Mouse (Mus musculus) embryonic facial prominence, embryonic 11.5 days (tissue): Measurements from ENCODE around the gene Tagap. TPM values are rescaled to one million over a fixed set of nuclear protein-coding genes. Genes with fewer than 3 reads are reported as not detected.

Experiments
- ATAC-seq: fragments of 200-750 bp; cut with Nextera tagmentation; replicated peaks from 2 replicates; pipeline ENCODE4 v1.8.0; 2017; ENCODE audit warnings: low read depth; ENCODE audit not compliant: insufficient number of reproducible peaks, low FRiP score, low TSS enrichment
- DNase-seq: peaks from one replicate; pipeline ENCODE4 v3.0.0-alpha.2; 2015; ENCODE audit warnings: low spot score
- H3K27ac ChIP-seq: fragments of 300-500 bp; sonication (generic); replicated peaks from 2 replicates; pipeline ENCODE4 v1.5.1; 2014; ENCODE audit warnings: mild to moderate bottlenecking, low read depth, low read length, control low read depth
- H3K27me3 ChIP-seq: fragments of 300-500 bp; sonication (generic); 2 replicates; pipeline ENCODE4 v1.6.1; 2014; ENCODE audit warnings: mild to moderate bottlenecking, low read length, moderate library complexity, mixed read lengths; ENCODE audit not compliant: control insufficient read depth, insufficient read depth
- H3K36me3 ChIP-seq: fragments of 300-500 bp; sonication (generic); replicated peaks from 2 replicates; pipeline ENCODE4 v1.6.1; 2014; ENCODE audit warnings: low read depth, mild to moderate bottlenecking, low read length, moderate library complexity, mixed read lengths; ENCODE audit not compliant: control insufficient read depth, insufficient read depth
- H3K4me1 ChIP-seq: fragments of 300-500 bp; sonication (generic); 2 replicates; pipeline ENCODE4 v1.6.1; 2014; ENCODE audit warnings: low read length, mixed read lengths; ENCODE audit not compliant: control insufficient read depth, insufficient read depth
- H3K4me2 ChIP-seq: fragments of 300-500 bp; sonication (generic); 2 replicates; pipeline ENCODE4 v1.6.1; 2014; ENCODE audit warnings: low read depth, mild to moderate bottlenecking, control low read depth, low read length, moderate library complexity
- H3K4me3 ChIP-seq: fragments of 300-500 bp; sonication (generic); 2 replicates; pipeline ENCODE4 v1.5.1; 2014; ENCODE audit warnings: low read depth, low read length, control low read depth
- H3K9ac ChIP-seq: fragments of 300-500 bp; sonication (generic); replicated peaks from 2 replicates; pipeline ENCODE4 v1.6.1; 2014; ENCODE audit warnings: mild to moderate bottlenecking, control low read depth, low read length
- H3K9me3 ChIP-seq: fragments of 300-500 bp; sonication (generic); replicated peaks from 2 replicates; pipeline ENCODE4 v1.6.1; 2016; ENCODE audit warnings: mild to moderate bottlenecking, low read length, inconsistent platforms, mixed read lengths; ENCODE audit not compliant: control insufficient read depth
- WGBS: fragments of 180-500 bp; shearing (Covaris S2); extraction: QIAGEN DNeasy Blood & Tissue Kit; methylation state at CpG from one replicate; pipeline ENCODE4 v1.1.7; 2014; 5-methylcytosine and 5-hydroxymethylcytosine counted together
- polyA plus RNA-seq: library from polyadenylated mRNA; unstranded; fragments of >200 nt; fragmentation: Nextera tagmentation; extraction: Ambion mirVana; gene quantifications from 2 replicates; pipeline ENCODE4 v1.2.1, GENCODE M21; 2014

Gene Tagap
- polyA plus RNA-seq, 1 experiment from 2014 or later = 0.65 TPM

GRCm38 (mm10) chr17:7918355-7918754 is 7.4 kb upstream of the Tagap start:
- Histone ChIP-seq H3K9ac (no peak overlapping the region), H3K27me3 (no peaks in the 10 kb centered on the region), H3K27ac (no peak overlapping the region), H3K36me3 (no peaks in the 10 kb centered on the region), H3K4me2 (no peak overlapping the region), H3K4me3 (no peak overlapping the region), H3K4me1 (no peaks in the 10 kb centered on the region), H3K9me3 (no peaks in the 10 kb centered on the region)
- 51% methylated on average over 2 of the region's 2 CpGs for WGBS
- ATAC-seq (no peak), DNase-seq (no peak)

GRCm38 (mm10) chr17:7919209-7919608 is 6.6 kb upstream of the Tagap start:
- 65% methylated on average over 2 of the region's 2 CpGs for WGBS
- DNase-seq (no peak), ATAC-seq (no peak)
- Histone ChIP-seq H3K27me3 (no peaks in the 10 kb centered on the region), H3K27ac (no peak overlapping the region), H3K4me1 (no peaks in the 10 kb centered on the region), H3K4me3 (no peak overlapping the region), H3K9ac (no peak overlapping the region), H3K36me3 (no peaks in the 10 kb centered on the region), H3K4me2 (no peak overlapping the region), H3K9me3 (no peaks in the 10 kb centered on the region)

GRCm38 (mm10) chr17:7922564-7922963 is 3.2 kb upstream of the Tagap start:
- Histone ChIP-seq H3K36me3 (no peaks in the 10 kb centered on the region), H3K27me3 (no peaks in the 10 kb centered on the region), H3K27ac (no peak overlapping the region), H3K4me1 (no peaks in the 10 kb centered on the region), H3K4me2 (no peak overlapping the region), H3K4me3 (no peak overlapping the region), H3K9me3 (no peaks in the 10 kb centered on the region), H3K9ac (no peak overlapping the region)
- 90% methylated on average over 5 of the region's 5 CpGs for WGBS
- no peak for DNase-seq
- no peak for ATAC-seq

GRCm38 (mm10) chr17:7924185-7924725 is 1.5 kb upstream of the Tagap start:
- H3K9me3 ChIP-seq = no peaks in the 10 kb centered on the region
- no peaks in the 10 kb centered on the region for H3K4me1 ChIP-seq
- no peak for DNase-seq
- H3K4me2 ChIP-seq = no peak overlapping the region
- no peaks in the 10 kb centered on the region for H3K27me3 ChIP-seq
- no peak for ATAC-seq
- no peaks in the 10 kb centered on the region for H3K36me3 ChIP-seq
- no peak overlapping the region for H3K27ac ChIP-seq
- H3K4me3 ChIP-seq = no peak overlapping the region
- WGBS = 89% methylated on average over 13 of the region's 13 CpGs
- H3K9ac ChIP-seq = no peak overlapping the region

GRCm38 (mm10) chr17:7927582-7928535 is 2.1 kb downstream of the Tagap start:
- peak; percentile 62 for DNase-seq
- no peak for ATAC-seq
- no peak overlapping the region for H3K27ac ChIP-seq
- no peak overlapping the region for H3K9ac ChIP-seq
- 70% methylated on average over 24 of the region's 24 CpGs for WGBS
- no peaks in the 10 kb centered on the region for H3K36me3 ChIP-seq
- H3K4me3 ChIP-seq = no peak overlapping the region
- no peaks in the 10 kb centered on the region for H3K4me1 ChIP-seq
- no peak overlapping the region for H3K4me2 ChIP-seq
- no peaks in the 10 kb centered on the region for H3K9me3 ChIP-seq
- H3K27me3 ChIP-seq = no peaks in the 10 kb centered on the region

- Histone ChIP-seq H3K27me3 (no peaks in the 10 kb centered on the region), H3K9me3 (no peaks in the 10 kb centered on the region), H3K4me3 (no peak overlapping the region), H3K4me2 (no peak overlapping the region), H3K36me3 (no peaks in the 10 kb centered on the region), H3K9ac (no peak overlapping the region), H3K4me1 (no peaks in the 10 kb centered on the region), H3K27ac (no peak overlapping the region)
- no peak for DNase-seq
- no peak for ATAC-seq
- 88% methylated on average over 6 of the region's 6 CpGs for WGBS
Measured at GRCm38 (mm10) chr17:7928662-7929061, 2.9 kb downstream of the Tagap start.

GRCm38 (mm10) chr17:7929279-7929678 is 3.5 kb downstream of the Tagap start:
- 30% methylated on average over 8 of the region's 8 CpGs for WGBS
- Histone ChIP-seq H3K4me1 (no peaks in the 10 kb centered on the region), H3K36me3 (no peaks in the 10 kb centered on the region), H3K9ac (no peak overlapping the region), H3K27ac (no peak overlapping the region), H3K27me3 (no peaks in the 10 kb centered on the region), H3K9me3 (no peaks in the 10 kb centered on the region), H3K4me3 (no peak overlapping the region), H3K4me2 (no peak overlapping the region)
- ATAC-seq (no peak), DNase-seq (no peak)
